Mouse (Mus musculus) lung, adult 18-20 months (tissue): ENCODE results near the gene Tent5c.
"Not testable (repeated sequence)": the region's sequence is repeated elsewhere in the genome, so short reads cannot be mapped to it uniquely, and the experiment has no call there.

Source experiments
- DNase-seq, 2 experiments: peaks; one replicate each; pipeline ENCODE4 v3.0.0; 2022; ENCODE audit warnings: mixed read lengths in 2 of 2

The Tent5c gene

GRCm38 (mm10) chr3:100438461-100439002, 50.6 kb downstream of the Tent5c start:
- DNase-seq: no peak

GRCm38 (mm10) chr3:100436756-100437155, 52.4 kb downstream of the Tent5c start:
- DNase-seq: no peak

- DNase-seq: no peak
Observed at GRCm38 (mm10) chr3:100431705-100432104, 57.4 kb downstream of the Tent5c start.

- no peak for DNase-seq
Observed at GRCm38 (mm10) chr3:100430731-100431130, 58.4 kb downstream of the Tent5c start.

- DNase-seq: no peak
Observed at GRCm38 (mm10) chr3:100430101-100430500, 59.0 kb downstream of the Tent5c start.

GRCm38 (mm10) chr3:100429667-100430066, 59.5 kb downstream of the Tent5c start:
- no peak for DNase-seq

- no peak for DNase-seq
Observed at GRCm38 (mm10) chr3:100427548-100427947, 61.6 kb downstream of the Tent5c start.

- DNase-seq: peak; percentile 25 to 63
Observed at GRCm38 (mm10) chr3:100422392-100423167, 66.5 kb downstream of the Tent5c start.

- no peak for DNase-seq
Observed at GRCm38 (mm10) chr3:100421354-100421753, 67.8 kb downstream of the Tent5c start.

- DNase-seq: no peak
Observed at GRCm38 (mm10) chr3:100420691-100421056, 68.5 kb downstream of the Tent5c start.

- no peak for DNase-seq
Observed at GRCm38 (mm10) chr3:100419962-100420690, 69.0 kb downstream of the Tent5c start.

- DNase-seq: no peak
Observed at GRCm38 (mm10) chr3:100418387-100418786, 70.7 kb downstream of the Tent5c start.

- no peak for DNase-seq
Observed at GRCm38 (mm10) chr3:100417772-100418311, 71.3 kb downstream of the Tent5c start.

- no peak for DNase-seq
Observed at GRCm38 (mm10) chr3:100415671-100416070, 73.5 kb downstream of the Tent5c start.

- DNase-seq: not testable (repeated sequence)
Observed at GRCm38 (mm10) chr3:100413586-100413985, 75.5 kb downstream of the Tent5c start.

- no peak for DNase-seq
Observed at GRCm38 (mm10) chr3:100411945-100412344, 77.2 kb downstream of the Tent5c start.

GRCm38 (mm10) chr3:100409280-100409679, 79.8 kb downstream of the Tent5c start:
- DNase-seq: no peak

GRCm38 (mm10) chr3:100408351-100409043, 80.6 kb downstream of the Tent5c start:
- DNase-seq: no peak

GRCm38 (mm10) chr3:100402656-100403055, 86.5 kb downstream of the Tent5c start:
- DNase-seq: peak; percentile 27 to 41
